Mouse (Mus musculus) frontal cortex, postnatal 25 days (tissue): ENCODE results near the gene Aff1.

Experiments used
- DNase-seq, 2 experiments: peaks; one replicate each; pipeline ENCODE4 v3.0.0; 2022; ENCODE audit warnings: low spot score in 2 of 2

The Aff1 gene

DNA sequence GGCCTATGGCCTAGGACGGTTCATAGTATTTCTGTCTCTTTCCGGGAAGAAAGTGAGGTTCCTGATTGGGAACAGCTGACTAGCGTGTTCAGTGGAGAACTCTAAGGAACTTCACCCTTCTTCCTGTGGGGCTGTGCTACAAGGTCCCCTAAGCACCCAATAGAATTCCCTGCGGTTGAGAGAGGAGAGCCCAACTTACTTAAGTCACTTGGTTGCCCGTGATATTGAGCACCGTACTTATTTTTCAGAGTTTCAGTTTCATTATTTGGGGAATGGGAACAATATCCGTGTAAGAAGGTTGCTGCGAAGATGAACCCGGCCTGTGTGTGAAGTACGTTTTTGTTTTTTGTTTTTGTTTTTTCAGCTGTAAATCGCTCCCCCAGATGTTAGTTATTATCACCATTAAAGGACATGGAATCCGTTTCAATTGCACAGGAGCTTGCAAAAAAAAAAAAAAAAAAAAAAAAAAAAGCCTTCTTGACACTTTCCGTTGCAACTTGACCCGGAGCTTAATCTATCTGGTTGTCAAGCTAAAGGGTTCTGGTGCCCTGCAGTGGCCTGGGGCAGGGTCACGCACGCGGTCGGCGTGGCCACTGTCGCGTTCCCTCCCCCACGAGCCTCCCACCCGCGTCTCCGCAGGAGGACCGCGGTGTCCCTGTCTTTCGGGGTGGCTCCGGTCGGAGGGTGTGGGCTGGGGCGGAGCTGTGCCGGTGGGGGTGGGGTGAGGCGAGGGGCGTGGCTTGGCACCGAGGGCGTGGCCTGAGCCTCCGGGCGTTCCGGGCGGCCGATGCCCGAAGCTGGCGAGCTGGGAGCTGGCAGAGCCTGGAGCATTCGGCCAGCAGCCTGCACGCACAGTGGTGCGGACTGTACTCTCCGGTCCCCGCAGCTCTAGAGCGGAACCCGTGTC lies at the start of gene Aff1:
Gene Aff1, plus strand, starts transcription at position 751 of the 907 bp plus-strand sequence.
- peak; percentile 32 to 44 for DNase-seq

DNA sequence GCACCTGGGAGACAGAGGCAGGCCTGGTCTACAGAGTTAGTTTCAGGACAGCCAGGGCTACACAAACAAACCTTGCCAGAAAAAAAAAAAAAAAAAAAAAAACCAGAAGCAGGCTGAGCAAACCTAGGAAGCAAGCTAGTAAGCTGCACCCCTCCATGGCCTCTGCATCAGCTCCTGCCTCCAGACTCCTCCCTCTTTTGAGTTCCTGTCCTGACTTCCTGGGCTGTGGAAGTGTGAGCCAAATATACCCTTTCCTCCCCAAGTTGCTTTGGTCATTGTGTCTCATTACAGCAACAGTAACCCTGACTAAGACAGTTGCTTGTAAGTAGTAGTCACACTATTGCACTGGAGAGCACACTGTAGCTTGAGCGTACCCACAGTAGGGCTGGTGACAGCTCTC lies 48.0 kb upstream of the Aff1 start:
- DNase-seq, result no peak

DNA sequence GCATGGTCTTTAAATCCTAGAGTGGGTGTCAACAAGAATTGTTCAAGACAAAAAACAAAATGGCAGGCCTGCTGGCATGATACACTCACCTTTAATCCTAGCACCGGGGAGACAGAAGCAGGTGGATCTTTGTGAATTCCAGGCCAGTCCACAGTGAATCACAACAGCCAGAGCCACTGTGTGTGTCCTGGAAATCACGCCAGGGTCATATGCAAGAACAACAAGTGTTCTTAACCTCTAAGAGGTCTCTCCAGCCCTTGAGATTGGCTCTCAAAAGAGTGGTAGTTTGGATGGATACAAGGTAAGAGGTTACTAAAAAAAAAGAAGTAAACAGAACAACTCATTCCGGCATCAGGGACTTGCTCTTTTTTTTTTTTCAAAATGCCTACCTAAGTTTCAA lies 44.9 kb upstream of the Aff1 start:
- no peak for DNase-seq

DNA sequence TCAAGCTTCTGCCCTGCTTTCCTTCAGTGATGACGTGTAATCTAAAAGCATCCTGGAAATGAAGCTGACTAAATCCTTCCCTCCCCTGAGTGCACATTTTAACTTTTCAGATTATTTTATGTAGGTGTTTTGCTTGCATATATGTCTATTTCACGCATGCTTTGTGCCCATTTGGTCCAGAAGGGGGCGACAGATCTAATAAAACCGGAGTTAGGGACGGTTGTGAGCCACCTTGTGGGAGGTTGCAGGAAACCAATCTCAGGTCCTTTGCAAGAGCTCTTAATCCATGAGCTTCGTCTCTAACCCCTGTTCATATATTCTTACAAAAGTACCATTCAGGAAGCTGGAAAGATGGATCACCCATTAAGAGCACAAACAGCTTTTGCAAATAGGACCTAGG lies 37.9 kb upstream of the Aff1 start:
- DNase-seq, result peak in 1 of 2 experiments; percentile 12

DNA sequence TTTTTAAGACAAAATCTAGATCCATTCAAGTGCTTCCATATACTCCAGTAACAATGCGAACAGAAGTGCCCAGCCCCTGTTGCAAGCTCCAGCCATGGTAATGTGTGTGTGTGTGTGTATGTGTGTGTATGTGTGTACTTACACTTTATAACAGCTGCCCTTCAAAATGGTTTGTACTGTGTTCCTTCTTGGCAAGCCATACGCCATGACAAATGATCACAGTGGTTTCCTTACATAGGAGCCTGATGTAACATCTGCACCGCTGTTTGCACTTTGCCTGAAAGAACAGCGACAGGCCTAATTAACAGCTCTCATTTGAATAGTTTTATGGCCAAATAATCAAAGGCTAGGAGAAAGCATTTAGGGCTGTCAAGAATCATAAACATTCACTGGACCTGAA lies 37.4 kb upstream of the Aff1 start:
- no peak for DNase-seq

DNA sequence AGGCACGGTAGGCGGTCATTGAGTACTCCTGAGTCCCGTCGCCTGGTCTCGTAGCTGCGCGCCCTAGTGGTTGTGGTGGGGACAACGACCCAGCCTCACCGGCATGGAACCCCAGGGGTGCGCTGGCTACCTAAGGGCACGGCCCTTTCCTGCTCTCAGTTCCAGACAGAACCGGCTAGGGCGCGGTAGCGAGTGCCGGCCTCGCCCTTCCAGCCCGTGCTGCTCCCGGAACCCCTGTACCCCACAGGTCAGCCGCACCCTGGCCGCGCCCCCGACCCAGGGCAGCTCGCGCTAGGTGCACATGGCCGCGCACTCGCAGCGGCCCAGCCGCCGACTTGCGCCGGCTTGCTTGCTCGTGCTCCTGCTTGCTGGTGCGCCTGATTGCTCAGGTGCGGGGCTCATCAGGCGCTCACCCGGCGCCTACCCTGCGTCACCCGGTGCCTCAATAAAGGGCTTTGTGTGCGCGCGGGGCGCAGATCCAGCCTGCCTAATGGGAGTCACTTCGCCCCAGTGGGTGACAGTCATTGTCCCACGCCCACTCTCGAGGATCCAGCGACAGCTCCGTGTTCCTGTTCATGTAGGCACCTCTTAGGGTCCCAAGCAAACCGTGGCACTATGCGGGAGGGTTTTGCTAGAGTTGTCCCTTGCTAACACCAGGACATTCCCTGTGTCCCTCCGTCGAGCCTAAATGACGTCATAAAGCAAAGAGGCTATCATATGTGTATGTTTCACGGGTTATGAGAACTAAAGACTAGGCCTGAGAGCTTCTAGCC lies 36.6 kb upstream of the Aff1 start, which contains the start of gene 1700016H13Rik:
Gene 1700016H13Rik, minus strand, starts transcription at position 665 of the 773 bp plus-strand sequence.
- peak; percentile 30 to 34 for DNase-seq

DNA sequence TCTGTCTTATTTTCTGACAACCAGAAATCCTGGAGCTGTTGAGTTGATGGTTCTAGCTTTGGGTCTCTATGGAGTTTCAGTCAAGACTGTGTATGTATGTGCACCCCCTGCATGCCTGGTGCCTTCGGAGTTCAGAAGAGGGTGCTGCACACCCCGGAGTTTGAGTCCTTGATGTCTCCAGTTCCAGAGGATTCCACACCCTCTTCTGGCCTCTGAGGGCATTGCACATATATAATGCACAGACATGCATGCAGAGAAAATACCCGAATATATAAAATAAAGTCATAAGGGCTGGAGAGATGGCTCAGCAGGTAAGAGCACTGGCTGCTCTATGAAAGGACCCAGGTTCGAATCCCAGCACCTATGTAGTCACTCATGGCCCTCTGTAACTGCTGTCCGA lies 33.3 kb upstream of the Aff1 start:
- DNase-seq, result no peak

DNA sequence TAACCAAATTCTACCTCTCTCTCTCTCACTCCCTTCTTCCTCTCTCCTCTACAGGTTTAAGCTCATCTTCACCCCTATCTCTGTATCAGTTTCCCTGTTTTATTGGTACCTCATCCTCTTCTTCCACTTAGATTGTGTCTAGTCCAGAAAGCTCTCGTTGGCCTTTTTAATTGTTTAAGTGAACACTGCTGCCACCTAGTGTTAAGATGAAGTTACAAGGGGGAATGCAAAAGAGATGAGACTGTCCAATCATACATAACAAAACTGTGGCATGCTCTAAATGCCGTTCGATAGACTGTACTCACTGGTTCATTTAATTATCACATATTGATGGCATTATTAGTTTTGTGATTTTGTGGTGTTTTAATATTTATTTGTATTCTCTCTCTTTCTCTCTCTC lies 32.6 kb upstream of the Aff1 start:
- DNase-seq, result no peak

DNA sequence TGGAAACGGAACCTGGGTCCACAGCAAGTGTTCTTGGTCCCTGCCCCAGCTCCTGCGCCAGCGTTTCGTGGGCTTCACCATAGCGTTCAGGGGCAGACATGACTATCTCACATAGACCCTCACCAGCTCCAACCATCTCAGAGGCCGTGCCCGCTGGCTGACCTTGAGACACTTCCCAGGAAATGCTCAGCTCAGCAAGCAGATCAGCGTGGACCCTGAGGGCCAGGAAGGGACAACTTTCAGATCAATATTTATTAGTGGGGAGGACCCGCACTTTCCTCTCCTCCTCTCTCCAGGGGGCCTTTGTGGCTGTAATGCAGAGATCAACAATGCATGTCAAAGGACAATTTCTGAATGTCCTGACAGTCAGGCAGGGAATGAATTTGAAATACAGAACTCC lies 27.2 kb upstream of the Aff1 start:
- no peak for DNase-seq

DNA sequence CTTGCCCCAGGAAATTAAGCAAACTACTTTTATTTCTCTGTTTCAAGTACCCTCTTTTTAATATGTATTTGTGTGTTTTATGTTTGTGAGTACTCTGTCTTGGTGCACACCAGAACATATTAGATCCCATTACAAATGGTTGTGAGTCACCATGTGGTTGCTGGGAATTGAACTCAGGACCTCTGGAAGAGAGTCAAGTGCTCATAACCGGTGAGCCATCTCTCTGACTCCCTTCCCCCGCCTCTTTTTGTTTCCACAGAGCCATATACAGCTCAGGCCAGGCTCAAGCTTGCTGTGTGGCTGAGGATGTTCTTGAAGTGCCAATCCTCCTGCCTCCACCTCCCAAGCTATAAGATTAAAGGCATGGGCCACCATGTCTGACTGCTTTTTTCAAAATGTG lies 26.3 kb upstream of the Aff1 start:
- DNase-seq, result no peak

DNA sequence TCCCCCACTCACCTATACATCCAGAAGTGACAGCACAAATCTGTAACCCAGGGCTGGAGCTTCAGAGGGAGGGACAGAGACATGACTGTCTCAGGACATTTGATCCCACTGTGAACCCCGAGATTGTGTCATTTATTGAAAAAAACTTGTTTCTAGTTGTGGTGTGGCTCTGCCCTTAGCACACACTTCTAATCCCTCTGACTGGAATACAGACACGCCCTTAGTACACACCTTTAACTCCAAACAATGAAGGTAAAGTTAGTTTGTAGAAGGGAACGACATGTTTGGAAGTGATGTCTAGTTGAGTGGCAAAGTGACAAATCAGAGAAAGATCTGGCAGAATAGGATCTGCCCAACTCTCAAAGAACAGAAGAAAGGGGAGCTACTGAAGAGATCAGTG lies 20.3 kb upstream of the Aff1 start:
- no peak for DNase-seq

DNA sequence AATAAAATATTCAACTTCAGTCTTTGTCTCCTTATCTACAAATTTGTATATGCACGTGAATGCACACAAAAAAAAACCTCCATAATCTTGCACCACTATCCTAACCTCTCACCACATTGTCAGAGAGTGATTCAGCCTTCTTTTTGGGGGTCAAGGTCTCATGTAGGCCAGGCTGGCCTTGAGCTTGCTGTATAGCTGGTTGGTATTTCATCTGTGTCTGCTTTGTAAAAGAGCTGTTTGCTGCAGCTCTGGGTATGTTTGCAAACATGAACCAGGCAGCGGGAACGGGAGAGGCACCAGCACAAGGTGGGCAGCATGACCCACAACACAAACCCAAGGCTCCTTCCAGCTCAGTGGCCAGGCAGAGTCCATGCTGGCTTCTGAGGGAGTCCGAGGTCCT lies 18.6 kb upstream of the Aff1 start:
- DNase-seq, result no peak

DNA sequence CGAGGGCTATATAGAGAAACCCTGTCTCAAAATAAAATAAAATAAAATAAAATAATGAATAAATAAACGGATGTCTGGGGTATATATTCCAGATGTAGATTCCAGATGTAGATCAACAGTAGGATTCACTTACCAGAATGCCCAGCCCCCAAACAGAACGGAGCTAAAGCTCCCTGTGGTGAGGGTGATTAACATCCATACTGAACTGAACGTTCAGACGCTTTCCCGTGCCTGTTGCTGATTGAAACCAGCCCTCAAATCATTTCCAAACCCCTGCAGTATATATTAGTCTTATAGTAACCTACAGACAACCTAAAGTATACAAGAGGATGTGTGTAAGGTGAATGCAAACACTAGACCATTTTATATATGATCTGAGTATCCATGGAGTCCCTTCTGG lies 17.7 kb upstream of the Aff1 start:
- DNase-seq, result no peak

DNA sequence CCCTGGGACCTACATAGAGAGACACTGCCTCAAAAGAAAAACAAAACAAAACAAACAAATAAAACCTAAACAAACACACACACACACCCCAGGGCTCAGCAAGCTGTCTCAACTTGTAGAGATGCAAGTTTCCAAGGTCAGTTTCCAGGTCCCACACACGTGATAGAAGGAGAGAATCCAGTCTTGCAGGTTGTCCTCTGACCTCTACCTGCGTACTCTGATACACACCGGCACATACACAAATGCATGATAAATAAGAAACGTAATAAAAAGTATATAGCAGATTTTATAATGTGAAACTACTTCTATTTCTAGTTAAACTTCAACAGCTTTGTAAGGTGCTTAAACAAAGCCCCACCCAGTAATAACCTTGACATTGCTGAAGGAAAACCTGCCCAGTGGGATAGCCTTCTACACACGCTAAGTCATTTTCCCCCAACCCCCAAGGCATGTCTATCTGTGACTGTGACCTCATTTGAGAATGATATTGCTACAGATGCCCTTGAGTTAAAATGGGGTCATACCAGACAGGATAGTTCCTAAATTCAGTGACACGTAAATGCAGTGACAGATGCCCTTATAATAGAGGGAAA lies 15.8 kb upstream of the Aff1 start:
- DNase-seq, result no peak

DNA sequence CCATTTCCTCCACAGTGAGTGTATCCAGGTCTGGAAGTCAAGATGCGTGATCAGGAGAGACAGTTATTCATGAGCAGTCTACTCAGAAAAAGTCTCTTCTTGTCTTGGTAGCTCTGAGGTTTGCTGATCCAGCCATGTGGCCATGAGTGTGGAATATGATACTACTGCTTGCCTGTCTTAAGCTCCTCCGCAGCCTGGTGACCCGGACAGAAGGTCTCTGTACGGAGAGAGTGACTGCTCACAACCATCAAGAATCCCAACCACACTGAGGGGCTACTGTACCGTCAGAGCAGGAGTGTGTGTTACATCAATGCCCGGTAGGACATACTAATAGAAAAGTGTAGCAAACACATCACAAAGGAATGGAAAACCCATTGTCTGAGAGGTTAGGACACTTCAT lies 14.3 kb upstream of the Aff1 start:
- DNase-seq, result no peak

DNA sequence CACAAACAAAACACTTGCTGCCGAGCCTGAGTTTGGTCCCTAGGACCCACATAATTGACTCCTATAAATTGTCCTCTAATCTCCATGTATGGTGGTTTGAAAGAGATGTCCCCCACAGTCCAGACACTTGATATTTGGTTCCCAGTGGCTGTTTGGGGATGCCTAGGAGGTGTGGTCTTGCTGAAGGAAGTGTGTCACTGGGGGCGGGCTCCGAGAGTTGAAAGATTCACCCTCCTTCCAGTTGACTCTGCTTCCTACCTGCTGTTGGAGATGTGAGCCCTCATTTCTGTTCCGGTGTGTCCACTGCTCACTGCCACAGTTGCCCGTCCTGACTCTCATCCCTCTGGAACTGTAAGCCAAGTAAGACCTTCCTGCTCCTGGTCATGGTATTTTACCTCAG lies 13.2 kb upstream of the Aff1 start:
- no peak for DNase-seq

DNA sequence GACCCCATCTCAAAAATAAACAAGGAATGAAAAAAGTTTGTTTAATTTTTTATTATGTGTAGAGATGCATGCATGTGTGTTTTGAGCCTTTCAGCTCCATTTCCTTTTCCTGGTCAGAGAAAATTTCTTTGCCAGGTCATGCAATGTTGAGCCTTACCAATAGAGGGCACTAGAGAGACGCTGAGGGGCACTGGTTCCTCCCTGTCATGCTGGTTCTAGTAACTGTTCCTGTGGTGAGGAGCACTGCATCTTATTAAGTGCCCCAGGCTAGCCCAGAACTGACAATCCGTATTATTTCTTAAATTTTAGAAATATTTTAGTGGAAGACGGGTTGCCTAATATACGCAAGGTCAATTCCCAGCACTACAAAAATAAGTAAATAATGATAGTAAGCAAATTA lies 11.8 kb upstream of the Aff1 start:
- peak in 1 of 2 experiments; percentile 66 for DNase-seq

DNA sequence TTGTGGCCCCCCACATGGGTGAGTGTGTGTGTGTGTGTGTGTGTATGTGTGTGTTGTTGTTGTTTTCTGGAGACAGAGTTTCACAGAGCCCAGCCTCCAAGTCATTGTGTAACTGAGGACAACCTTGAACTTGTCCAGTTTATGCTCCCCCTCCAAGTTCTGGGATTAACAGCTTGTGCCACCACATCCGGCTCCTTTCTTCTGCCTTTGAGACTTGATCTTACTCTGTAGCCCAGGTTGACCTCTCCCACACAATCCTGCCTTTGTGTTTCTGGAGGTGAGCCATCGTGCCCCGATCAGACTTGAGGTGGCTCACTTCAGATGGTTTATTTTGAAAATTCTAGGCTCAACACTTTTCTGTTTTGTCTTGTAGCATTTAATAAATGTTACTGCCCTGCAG lies 10.3 kb upstream of the Aff1 start:
- no peak for DNase-seq

DNA sequence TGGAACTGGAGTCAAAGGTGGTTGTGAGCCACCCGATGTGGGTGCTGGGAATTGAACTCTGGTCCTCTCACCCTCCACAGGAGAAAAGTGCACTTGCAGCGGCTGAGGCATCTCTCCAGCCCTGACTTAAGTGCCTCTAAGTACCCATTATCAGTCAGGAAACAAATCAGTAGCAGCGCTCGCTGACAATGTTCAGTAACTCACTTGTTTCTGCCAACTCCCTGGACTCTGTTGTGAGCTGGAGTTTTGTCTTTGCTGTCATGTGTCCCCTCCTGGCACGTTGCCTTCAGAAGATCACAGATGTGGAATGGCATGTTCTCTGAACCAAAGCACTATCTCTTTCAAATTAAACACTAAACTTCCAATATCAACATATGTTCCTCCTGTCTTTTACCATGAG lies 2.5 kb upstream of the Aff1 start:
- no peak for DNase-seq

DNA sequence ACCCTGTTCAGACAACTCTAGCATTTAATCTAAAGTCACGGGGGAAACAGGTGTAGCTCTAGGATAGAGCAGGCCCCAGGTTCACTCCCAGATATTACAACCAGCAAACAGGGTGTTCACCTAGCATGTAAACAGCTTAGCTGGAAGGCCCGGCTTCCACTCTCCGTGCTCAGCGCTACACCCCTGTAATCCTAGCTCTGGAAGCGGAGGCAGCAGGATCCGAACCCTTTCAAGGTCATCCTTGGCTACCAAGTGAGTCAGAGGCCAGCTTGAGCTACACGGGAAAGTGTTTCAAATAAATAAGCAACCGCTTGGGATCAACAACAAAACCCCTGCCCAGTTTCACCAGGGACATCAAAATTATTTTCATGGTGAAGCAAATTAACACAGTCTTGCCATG lies 2.0 kb upstream of the Aff1 start:
- no peak for DNase-seq

DNA sequence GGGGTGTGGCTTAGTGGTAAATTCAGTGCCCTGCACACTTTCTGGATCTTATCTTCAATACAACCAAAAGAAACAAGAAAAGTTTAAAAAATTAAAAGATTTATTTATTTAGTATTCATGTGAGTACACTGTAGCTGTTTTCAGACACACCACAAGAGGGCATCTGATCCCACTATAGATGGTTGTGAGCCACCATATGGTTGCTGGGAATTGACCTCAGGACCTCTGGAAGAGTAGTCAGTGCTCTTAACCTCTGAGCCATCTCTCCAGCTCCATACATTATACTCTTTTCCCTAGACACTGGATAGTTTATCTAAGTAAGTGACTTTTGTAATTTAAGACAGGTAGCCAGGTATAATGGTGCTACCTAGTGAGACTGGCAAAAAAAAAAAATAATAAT lies 1.0 kb upstream of the Aff1 start:
- no peak for DNase-seq

DNA sequence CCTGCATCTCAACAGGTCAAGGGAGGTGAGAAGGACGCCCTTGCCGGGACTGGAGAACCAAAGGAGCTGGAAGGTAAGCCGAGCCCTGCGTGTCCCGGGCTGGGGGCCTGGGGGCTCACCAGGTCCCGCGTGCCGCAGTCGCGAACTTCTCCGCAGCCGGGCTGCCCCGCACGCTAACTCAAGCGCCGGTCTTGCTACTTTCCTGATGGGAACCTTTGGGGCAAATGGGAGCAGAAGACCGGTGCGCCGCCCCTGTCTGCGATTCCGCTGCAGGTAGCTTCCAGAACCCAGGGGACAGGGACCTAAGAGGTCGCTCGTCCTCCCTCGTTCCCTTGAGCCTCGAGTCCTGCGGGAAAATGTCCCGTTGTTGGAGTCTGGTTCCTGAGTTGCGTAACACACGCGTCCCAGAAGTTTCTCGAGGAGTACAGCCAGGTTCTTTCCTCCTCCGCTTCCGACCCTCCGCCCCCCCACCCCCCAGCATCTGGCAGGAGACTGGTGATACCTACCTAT lies 412 bp downstream of the Aff1 start:
- no peak for DNase-seq
